7 mouse cellular contexts compared by ENCODE assay signal in the genomic region with DNA sequence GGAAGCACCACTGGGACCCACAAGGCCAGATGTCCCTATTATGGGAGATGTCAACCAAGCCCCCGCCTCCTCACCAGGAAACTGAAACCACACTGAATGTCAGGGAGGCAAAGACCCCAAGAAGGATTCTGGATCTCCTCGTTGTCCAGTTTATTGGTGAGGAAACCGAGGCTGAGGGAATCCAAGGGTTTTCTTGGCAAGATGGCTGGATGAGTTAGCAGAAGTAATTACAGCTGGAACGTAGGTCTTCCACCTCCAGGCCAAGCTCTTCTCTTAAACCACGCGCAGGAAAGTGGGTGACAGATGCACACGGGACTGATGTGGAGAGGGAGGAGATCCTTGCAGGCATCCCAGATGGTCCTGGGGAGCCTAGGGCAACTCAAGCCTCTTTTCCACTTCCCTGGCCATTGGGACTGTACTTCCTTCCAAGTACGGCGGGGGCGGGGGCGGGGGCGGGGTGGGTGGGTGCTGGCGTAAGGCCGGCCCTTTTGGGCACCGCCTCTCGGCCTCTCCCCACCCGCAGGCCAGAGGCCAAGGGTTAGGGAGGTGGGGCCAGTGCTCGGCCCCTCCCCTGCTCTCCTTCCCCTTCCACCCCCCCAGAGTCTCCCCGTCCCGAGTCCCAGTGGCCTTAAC. TPM values are rescaled to one million over a fixed set of nuclear protein-coding genes. Genes with fewer than 3 reads are reported as not detected.
DNase-seq lines count a peak whose midpoint lies in the region; TF ChIP-seq lines count a peak whose summit lies in the region.

No protein-coding gene starts in this region.

- TF ChIP-seq POLR2A in lung, adult 2 months (IDR thresholded peaks at IDR 0.05; ENCODE audit: borderline replicate concordance, extremely low read depth, low read depth, low read length), result no peak

- 8% methylated on average over 20 of the region's 20 CpGs for WGBS in lung, adult 2 months
- 11% methylated on average over 20 of the region's 20 CpGs for WGBS in hindbrain, embryonic 10.5 days

- no peak for TF ChIP-seq CTCF in lung, adult 2 months (IDR thresholded peaks at IDR 0.05; ENCODE audit: insufficient read depth, low read length)

- H3K27me3 ChIP-seq in hindbrain, embryonic 10.5 days (ENCODE audit: insufficient read depth, poor library complexity, severe bottlenecking), result no peaks in the 10 kb centered on the region; the same call in 1 of the 2 replicates
- H3K27me3 ChIP-seq in megakaryocyte, embryonic 14.5 days (replicated peaks), result peaks cover 2% of the 10 kb centered on the region

- no peak for DNase-seq in lung, adult 2 months
- no peak for DNase-seq in lung, adult 18-20 months
- peak; percentile 51 for DNase-seq in c-Kit-positive CD71-positive TER-119-positive erythroid progenitor cells, embryonic 14.5 days (ENCODE audit: low spot score)
- no peak for DNase-seq in hindbrain, embryonic 10.5 days (ENCODE audit: low spot score)
- no peak for DNase-seq in ovary, postnatal 14 days (ENCODE audit: low spot score)
- DNase-seq in adipocyte (ENCODE audit: low spot score), result no peak

- peaks cover 22% of the 10 kb centered on the region for H3K4me1 ChIP-seq in lung, adult 2 months (ENCODE audit: control insufficient read depth, insufficient read depth, low read length)
- peaks cover 44% of the 10 kb centered on the region for H3K4me1 ChIP-seq in hindbrain, embryonic 10.5 days (replicated peaks)
- H3K4me1 ChIP-seq in megakaryocyte, embryonic 14.5 days, result peaks cover 49% of the 10 kb centered on the region

- H3K27ac ChIP-seq in hindbrain, embryonic 10.5 days, result peak overlapping the region; percentile 90

- H3K4me3 ChIP-seq in lung, adult 2 months (replicated peaks; ENCODE audit: extremely low read depth, low read depth, low read length), result peak overlapping the region; percentile 100
- peak overlapping the region; percentile 75 for H3K4me3 ChIP-seq in hindbrain, embryonic 10.5 days
- peak overlapping the region; percentile 100 for H3K4me3 ChIP-seq in megakaryocyte, embryonic 14.5 days (replicated peaks)

- H3K9me3 ChIP-seq in hindbrain, embryonic 10.5 days, result no peaks in the 10 kb centered on the region
- H3K9me3 ChIP-seq in megakaryocyte, embryonic 14.5 days, result no peaks in the 10 kb centered on the region

- no peaks in the 10 kb centered on the region for H3K36me3 ChIP-seq in hindbrain, embryonic 10.5 days
- H3K36me3 ChIP-seq in megakaryocyte, embryonic 14.5 days (replicated peaks; ENCODE audit: low read length), result peaks cover 6% of the 10 kb centered on the region

RNA-seq across cellular contexts. Expression of gene Hpcal1, which starts 0.6 kb away (rescaled TPM):
- 188 and 222 TPM in 2 replicates for polyA plus RNA-seq in lung, adult 2 months (2012; rRNA removed)
- polyA plus RNA-seq in hindbrain, embryonic 10.5 days (2016; fragmentation: Nextera tagmentation; extraction: Ambion mirVana), result 35.9 and 39.9 TPM in 2 replicates
- 27.1 and 40.6 TPM in 2 replicates for polyA plus RNA-seq in megakaryocyte, embryonic 14.5 days (2012; ENCODE audit: insufficient read depth, low replicate concordance)
